Mouse (Mus musculus) right cerebral cortex, adult 2 months (tissue): Measurements from ENCODE around the gene Slc39a3.
"Not testable (repeated sequence)": the region's sequence is repeated elsewhere in the genome, so short reads cannot be mapped to it uniquely, and the experiment has no call there.

Experiments used
- DNase-seq, 2 experiments: peaks; one replicate each; pipeline ENCODE4 v3.0.0; 2021 to 2022; ENCODE audit warnings: low spot score in 2 of 2

Slc39a3 gene

DNA sequence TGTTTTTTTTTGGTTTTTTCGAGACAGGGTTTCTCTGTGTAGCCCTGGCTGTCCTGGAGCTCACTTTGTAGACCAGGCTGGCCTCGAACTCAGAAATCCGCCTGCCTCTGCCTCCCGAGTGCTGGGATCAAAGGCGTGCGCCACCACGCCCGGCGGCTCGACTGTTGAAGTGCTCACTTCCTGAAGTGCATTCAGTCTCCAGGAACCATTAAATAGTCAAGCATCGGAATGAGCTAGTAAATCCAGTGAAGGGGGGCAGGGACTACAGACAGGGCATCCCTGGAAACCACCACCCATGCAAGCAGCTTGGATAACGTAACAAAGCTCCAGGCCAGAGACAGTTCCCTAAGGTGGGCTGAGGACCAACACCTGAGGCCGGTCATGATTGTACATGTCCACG is 8.0 kb upstream of the Slc39a3 start:
- DNase-seq = not testable (repeated sequence)

DNA sequence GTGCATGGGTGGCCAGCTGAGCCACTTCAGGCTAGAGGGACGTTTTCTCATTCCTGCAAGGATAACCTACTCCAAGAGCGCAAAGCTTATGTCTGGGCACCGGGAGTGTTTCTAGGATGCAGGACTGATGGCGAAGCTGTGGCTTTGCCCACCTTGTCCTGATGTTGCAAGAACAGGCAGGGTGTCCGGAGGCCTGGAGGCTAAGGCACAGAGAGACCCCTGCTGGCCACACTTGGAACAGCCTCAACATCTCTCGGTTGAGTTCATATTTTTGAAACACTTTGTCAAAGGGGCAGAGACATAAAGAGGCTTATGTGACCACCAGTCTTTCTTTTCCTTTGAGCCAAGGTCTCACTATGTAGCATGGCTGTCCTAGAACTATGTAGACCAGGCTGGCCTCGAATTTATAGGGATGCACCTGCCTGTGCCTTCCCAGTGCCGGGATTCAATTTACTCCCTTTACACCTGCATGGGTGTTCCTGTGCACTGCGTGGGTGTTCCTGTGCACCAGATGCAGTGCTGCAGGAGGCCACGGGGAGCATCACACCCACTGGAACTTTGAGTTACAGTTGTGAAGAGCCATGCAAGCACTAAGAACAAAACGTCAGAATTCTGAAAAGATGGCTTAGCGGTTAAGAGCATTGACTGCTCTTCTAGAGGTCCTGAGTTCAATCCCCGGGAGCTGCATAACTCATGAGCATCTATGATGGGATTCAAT is 4.4 kb upstream of the Slc39a3 start:
- DNase-seq = peak; percentile 81 to 82

DNA sequence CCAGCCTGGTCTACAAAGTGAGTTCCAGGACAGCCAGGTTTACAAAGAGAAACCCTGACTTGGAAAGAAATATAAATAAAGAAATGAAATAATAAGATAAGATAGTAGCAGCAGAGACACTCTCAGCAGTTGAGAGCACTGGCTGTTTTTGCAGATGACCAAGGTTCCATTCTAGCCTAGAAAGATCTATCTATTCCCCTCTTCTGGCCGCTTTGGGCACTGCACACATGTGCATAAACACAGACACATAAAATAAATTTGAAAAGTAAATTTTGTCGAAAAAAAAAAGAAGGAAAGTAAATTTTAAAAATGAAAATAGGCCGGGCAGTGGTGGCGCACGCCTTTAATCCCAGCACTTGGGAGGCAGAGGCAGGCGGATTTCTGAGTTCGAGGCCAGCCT is 975 bp downstream of the Slc39a3 start:
- no peak for DNase-seq

DNA sequence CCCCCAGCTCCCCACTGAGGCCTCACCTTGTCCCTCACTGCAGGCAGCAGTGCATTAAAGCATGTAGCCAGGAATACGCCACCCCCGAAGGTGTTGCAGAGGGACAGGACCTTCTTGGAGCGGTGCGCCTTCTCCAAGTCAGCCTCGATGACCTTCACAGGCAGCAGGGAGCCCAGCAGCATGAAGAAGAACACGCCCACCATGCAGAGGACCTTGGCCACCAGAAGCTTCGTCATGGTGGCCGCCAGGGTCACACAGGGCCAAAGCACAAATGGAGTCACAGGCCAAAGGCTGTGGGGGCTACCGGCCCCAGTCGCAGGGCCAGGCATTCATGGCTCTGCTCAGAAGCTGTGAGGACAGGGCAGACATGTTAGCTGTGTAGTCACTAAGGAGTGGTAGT is 3.6 kb downstream of the Slc39a3 start:
- no peak for DNase-seq

DNA sequence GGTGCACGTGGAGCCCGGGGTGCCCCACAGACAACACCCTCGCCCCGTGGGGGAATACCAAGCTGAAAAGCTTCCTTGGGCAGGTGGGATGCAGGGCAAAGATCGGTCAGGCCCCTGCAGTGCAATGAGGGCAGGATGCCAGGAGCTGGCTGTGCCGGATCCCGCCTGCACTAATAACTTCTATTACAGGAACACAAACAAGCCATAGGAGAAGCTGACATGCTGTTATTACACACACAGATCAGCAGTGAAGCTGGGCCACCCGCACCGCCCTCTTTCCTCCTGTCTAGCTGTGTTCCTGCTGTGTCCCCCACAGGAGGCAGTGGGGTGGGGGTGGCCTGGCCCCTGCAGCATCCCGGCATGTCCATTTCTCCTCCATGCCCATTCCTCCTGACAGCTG is 8.2 kb downstream of the Slc39a3 start:
- DNase-seq = no peak

DNA sequence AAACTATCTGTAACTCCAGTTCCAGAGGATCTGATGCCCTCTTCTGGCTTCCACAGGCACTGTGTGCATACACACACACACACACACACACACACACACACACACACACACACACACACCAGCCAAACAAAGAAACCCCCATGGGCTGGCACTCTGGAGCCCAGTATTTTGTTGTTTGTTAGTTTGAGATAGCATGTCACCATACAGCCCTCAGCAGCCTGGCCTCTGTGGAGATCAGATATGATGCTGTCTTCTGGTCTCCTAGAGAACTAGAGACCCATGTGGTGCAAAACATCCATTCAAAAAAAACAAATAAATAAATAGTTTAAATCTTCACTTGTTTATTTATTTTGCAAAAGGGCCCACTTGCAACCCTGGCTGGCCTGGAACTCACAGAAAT is 9.0 kb downstream of the Slc39a3 start:
- DNase-seq = no peak

DNA sequence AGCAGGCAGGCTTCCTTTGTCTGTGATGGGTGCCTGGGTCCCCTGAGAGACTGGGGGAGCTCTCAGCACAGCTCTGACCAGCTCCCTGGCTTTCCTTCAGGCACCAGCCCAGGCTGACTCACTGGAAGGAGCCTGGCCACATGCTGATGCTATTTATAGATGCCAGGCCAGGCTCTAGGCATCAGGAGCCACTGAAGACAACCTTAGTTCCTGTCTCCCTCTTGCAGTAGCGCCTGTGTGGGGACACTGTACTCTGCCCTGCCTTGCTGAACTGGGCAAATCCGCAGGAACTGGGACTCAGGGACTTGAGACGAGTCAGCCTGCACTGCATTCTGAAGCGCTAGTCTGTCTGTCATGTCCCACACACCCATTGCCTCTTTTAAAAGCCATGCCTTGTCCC is 9.9 kb downstream of the Slc39a3 start:
- DNase-seq = peak; percentile 44 to 53

DNA sequence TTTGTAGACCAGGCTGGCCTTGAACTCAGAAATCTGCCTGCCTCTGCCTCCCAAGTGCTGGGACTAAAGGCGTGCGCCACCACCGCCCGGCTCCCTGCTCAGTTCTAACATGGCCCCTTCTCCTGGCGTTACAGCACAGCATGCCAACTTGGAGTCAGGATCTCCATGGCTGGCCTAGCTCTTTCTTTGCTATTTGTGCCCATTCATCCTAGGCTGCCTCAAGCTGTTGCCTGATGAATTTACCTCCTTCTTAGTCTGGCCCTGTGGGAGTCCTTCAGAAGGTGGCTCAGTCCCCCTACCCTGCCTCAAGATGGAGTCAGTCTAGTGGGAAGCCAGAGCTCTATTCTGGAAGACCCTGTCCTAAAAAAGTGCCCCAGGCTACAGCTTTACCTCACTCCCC is 10.4 kb downstream of the Slc39a3 start:
- DNase-seq = no peak

DNA sequence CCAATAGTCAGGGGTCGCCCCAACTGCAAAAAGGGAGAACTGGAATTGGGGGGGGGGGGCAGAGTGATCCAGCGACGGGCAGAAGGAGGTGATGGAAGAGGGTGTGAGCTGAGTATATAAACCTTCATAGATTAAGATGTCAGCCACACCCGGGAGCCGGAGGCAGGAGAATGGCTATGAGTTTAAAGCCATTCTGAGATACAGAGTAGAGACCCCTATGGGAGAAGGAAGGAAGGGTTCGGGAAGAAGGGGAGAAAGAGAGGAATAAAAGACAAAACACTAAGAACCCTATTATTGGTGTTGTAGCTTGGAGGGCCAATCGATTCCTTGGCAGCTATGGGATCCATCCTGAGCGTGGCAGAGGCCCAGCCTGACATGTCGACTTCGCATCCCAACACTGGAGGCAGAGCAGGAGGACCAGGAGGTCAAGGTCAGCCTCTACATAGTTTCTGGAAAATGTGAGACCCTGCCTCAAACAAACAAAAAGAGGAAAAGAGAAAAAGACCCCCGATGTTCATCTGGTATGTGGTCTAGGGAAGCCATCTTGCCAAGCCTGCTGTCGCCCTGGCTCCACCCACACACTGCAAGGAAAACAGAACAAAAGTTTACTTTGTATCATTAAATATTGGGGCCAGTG is 11.5 kb downstream of the Slc39a3 start, which contains the start of gene Diras1:
Gene Diras1 (minus strand): TSS at position 24 of the 637 bp plus-strand sequence.
- DNase-seq = no peak

DNA sequence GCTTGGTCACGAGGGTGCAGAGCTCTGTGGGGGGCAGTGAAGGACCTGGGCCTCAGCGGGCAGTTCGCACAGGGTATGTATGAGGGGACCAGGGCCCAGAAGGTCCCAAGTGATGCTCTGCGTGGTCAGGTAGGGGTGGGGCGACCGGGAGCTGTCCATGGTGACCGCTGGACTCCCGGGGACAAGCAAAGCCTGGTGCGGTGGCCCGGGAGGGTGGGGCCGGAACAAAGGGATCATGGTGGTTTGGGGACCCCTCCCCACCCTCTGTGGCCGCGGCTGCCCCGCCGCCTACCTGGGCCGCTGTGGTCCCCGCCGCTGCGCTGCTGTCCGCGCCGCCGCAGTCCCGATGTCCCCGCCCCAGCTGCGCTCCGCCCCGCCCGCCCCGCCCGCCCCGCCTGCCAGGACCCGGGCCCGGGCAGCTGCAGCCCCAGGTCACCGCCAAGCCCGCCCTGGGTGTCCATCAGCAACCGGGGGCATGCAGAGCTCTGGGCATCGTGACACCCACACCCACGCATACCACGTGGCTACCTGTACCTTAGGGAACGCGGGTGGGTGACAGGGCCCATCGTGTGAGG is 12.1 kb downstream of the Slc39a3 start:
- DNase-seq = no peak

DNA sequence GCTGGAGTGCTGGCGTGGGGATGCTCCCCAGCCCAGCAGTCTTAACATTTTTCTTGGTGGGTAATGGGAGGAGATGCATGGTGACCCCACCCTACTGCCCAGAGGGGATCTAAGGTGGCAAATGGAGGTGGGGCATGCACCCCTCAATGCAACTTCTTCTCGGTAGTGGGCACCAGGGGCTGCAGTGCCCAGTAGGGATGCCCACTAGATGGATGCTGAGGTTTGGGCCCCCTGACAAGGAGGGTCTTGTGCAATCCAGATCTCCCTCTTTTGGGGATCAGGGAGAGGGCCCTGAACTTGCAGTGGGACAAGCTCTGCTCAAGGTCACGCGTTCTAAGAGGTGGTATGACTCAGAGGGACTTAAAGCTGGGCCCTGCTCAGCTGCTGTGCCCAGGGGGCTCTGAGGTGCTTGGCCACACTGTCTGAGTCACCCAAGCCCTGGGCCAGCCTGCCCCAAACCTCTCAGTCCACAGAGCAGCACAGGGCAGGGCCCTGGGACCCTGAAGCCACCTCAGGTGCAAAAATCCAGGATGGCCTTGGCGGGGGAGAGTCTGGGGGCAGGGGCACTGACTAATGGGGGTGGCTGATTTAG is 12.8 kb downstream of the Slc39a3 start:
- DNase-seq = no peak

DNA sequence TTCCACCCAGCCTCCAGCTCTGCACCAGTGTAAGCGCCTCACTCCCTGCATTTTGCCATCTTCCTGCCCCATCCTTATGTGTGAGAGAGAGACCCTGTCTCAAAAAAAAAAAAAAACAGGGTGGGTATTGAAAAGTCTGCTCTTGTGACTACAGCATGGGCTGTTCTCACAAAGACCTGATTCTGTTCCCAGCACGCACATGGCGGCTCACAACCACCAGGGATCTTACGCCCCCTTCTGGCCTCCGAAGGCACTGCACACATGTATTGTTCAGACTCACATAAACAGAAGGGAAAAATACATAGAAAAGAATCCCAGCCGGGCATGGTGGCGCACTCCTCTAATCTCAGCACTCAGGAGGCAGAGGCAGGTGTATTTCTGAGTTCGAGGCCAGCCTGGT is 14.5 kb downstream of the Slc39a3 start:
- DNase-seq = no peak

DNA sequence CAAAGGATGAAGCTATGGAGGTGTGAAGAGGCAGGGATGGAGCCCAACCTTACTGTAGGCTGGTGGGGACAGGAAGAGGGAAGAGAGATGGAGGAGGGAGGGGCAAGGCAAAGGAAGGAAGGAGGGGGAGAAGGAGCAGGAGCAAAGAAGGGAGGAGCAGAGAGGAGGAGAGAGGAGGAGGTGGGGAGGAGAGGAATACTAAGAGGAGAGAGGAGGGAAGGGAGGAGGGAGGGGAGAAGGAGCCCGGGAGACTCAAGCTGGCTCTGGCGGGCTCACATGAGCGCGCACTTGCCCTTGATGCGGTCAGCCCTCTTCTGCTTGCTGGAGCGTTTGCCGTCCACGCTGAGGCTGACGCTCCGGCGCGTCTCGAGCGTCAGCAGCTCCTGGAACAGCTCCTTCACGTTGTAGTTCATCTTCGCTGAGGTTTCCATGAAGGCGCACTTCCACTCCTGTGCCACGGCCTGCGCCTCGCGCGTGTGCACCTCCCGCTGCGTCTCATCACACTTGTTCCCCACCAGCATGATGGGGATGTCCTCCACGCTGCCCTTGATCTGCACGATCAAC is 15.6 kb downstream of the Slc39a3 start:
- DNase-seq = no peak

DNA sequence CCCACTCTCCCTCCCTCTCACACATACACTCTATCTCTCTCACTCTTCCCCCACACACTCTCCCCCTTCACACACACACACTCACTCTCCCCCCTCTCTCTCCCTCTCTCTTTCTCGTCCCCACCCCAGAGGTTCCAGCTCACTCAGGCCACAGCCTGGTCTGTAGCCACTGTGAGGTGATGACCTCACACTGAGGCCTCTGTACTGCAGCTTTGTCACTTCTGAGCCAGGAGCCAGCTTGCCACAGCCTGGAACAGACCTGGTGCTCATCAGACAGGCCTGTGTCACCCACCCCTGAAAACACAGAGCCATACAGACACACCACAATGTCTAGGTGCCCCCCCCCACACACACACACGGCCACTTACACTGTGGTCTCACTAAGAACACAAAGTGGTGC is 17.0 kb downstream of the Slc39a3 start:
- no peak for DNase-seq

DNA sequence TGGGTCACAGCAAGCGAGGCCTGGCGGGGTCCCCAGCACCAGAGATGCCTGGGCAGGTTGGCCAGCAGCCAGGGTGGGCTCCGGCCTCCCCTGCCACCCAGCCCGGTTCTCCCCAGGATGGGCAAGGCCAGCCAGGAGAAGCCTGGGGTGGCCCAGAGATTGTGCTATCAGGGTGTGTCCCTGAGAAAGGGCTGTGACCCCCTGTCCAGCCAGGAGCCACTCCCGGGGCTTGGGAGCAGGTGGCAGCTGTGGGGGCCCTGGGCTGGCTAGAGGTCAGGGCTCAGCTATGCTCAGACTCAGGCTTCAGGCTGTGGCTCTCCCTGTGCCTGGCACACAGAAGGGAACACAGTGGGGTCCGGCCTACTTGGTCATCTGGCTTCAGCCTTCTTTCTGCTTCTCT is 17.5 kb downstream of the Slc39a3 start:
- DNase-seq = no peak

DNA sequence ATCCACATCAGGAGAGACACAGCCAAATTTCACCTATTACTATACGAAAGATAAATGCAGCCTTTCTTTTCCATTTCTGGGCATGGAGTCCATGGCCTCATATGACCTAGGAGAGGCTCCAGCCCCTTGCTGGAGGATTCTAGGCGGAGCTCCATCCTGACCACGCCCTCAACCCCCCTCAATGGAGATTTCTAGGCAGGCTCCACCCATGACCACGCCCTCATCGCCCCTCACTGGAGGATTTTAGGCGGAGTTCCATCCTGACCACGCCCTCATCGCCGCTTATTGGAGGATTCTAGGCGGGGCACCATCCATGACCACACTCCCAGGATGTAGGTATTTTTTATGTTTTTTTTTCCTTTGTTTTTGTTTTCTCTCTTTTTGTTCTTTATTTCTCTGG is 18.9 kb downstream of the Slc39a3 start:
- DNase-seq = no peak

DNA sequence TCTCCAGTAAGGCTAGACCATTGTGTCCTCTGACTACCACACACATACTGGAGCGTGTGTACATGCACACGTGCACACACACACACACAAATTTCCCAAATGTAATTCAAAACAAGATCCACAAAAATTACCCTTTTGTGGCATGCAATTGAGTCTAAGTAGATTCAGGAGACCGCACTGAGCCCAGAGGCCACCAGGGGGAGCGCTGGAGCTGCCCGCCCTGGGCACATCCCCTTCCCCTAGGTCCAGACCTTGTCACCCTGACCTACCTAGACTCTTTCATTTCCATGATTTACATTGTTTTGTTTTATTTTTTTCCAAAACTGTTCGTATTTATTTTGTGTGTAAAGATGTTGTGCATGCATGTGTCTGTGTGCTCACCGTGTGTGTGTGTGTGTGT is 20.6 kb downstream of the Slc39a3 start:
- DNase-seq = no peak

DNA sequence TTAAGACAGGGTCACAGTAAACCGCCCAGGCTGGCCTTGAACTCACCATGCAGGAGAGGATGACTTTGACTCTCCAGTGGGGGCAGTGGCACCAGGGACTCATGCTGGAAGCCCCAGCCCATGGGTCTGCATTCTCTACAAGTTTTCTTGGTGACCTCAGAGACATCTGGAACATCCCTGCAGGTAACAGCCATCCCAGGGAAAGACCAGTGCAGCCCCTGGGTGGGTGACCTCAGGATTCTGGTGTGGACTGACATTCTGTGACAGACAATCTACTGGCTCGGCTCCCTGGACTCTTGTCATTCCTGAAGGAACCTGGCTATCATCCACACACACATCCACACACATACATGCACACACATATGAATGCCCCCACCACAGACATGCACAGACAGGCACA is 21.6 kb downstream of the Slc39a3 start:
- DNase-seq = no peak

DNA sequence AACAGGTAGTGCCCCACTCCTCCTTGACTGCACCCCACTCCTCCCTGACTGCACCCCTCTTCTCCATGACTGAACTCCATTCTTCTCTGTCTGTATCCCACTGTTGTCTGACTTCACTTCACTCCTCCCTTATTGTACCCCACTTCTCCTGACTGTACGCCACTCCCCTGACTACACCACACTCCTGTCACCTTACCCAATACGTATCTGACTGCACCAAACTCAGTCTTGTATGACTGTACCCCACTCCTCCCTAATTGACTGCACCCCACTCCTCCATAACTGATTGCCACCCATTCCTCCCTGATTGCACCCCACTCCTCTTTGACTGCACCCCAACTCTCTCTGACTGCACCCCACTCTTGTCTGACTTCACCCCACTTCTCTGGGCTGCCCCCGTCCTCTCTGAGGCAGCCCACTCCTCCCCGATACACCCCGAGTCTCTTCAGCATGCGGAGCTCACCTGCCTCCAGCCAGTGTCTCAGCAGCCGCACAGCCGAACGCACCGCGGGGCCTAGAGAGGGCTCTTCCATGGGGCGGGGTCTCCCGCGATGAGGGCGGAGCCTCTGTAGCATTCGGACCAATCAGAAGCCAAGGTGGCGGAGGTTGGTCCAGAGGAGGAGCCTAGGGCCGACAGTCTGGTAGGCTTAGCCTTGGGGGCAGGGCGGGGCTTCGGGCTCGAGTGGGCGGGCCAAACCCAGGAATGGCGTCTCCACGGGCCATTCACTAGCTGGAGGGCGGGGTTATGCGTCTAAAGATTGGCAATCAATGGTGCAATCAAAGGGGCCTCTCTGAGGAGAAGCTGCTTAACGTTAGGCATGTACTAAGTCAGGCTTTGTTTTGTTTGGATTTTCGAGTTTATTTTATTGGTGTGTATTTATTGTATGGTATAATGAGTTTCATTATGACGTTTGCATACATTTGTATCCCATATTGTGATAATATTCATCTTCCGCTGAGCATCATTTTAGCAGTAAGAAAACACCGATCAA is 22.5 kb downstream of the Slc39a3 start, which contains the start of gene Gng7:
Gene Gng7 (minus strand): TSS at position 553 of the 992 bp plus-strand sequence.
- peak; percentile 97 for DNase-seq

DNA sequence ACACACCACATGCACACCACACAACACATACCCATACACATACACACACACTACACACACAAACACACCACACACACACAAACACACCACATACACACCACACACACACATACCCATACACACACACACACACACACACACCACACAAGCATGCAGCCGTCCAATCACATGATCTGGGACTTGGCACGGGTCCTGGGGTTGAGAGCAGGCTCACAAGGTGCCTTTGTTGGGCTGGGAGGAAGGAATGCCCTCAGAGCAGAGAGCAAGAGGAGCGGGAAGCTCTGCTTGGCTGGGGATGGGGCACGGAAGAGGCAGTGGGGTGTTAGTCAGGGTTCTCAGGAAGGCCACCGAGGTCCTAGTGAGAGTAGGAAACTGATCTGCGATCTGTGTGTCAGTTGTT is 26.4 kb downstream of the Slc39a3 start:
- no peak for DNase-seq

DNA sequence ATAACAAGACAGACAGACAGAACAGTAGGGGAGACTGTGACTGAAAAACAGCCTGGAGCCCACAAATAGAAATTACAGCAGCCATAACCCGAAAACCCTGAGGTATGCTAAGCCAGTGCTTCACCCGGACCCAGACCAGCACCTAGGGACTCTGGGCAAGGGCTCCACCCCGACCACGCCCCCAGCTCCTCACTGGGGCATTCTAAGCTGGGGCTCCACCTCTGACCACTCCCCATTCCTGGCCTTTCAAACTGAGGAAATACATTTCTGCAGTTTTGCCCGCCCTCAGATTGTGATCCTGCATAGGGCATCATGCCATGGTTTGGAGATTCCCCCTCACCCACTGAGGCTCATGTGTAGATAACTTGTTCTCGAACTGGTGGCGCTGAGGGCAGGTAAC is 30.0 kb downstream of the Slc39a3 start:
- DNase-seq = no peak
